Mouse (Mus musculus) small intestine, adult 2 months (tissue): ENCODE results near the gene Gast.

Source experiments
- CTCF ChIP-seq: fragments of 200-500 bp; IDR thresholded peaks from 2 replicates; pipeline ENCODE4 v1.5.1; 2012; ENCODE audit warnings: low read depth, mild to moderate bottlenecking, control low read depth, inconsistent platforms, low read length, moderate library complexity, mixed read lengths; ENCODE audit not compliant: insufficient replicate concordance, insufficient read length; ENCODE audit errors: extremely low read depth
- POLR2A ChIP-seq: fragments of 200-500 bp; IDR thresholded peaks from 2 replicates; pipeline ENCODE4 v1.6.1; 2012; ENCODE audit warnings: low read depth, mild to moderate bottlenecking, control low read depth, inconsistent platforms, low read length, moderate library complexity

DNA sequence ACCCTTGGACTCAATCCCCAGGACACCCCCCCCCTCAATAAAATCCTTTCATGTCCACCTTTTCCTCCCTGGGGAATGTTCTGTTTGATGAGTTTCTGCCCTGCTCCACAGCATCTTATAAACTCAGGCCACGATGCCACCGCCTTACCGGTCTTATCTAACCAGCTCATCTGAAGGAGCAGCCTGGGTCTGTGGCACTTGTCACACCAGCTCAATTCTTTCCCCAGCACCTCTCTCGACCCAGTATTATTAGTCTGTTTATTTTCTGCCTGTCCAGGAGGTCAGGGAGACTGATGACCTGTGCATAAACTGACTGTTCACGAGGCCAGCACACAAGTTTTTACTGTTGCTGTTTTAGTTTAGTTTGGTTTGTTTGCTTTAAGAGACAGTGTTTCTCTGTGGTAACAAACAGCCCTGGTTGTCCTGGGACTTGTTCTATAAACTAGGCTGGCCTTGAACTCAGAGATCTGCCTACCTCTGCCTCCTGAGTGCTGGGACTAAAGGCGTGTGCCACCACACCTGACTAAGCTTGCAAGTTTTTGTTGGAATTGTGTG is 16.3 kb upstream of the Gast start:
- TF ChIP-seq POLR2A (no peak), CTCF (no peak)
